Mouse (Mus musculus): ENCODE measurements at regions not wholly inside any gene's neighbourhood (a gene's known extent, or its start where the extent isn't known, plus 50 kb on each side); places are given as distances from the start of the nearest gene placed in this dataset.

DNA sequence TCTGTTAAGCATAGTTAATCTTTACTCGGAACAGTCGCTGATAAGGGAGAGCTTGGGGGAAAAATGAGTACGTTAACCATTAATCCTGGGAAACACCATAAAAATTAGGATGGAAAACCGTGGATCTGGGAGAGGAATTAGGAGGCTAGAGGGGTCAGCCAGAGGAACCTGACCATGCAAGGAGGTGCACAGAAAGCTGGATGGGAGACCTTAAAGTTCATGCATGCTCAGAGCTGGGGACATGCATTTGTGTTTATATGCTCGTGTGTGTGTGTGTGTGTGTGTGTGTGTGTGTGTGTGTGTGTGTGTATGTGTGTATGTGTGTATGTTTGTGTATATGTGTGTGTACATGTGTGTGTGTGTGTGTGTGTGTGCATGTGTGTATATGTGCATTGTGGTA lies 143.2 kb upstream of the Irf2bp2 start:
- DNase-seq = no peak

DNA sequence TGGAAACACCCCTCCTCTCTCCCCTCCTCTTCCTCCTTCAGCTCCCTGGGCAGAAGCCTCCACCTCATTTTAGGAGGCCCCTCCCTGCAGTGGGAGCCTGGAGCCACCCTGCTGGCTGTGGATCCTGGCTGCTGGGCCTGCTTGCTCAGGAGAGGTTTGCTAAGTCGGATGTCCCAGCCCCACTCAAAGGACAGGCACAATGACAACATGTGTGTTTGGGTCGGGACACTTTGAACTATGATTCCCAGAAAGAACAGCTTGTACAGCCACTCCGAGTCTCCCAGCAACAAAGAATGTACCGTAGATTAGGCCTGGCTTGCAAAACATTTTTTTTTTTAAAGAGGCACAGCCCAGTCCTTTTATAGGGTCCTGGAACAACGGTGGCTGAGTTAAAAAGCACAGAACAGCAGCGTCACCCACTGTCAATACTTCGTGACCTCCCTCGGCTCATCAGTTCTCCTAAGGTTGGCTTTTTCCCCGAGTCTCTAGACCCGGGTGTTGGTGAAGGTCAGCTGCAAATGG lies 142.7 kb upstream of the Irf2bp2 start:
- DNase-seq = peak; percentile 28

DNA sequence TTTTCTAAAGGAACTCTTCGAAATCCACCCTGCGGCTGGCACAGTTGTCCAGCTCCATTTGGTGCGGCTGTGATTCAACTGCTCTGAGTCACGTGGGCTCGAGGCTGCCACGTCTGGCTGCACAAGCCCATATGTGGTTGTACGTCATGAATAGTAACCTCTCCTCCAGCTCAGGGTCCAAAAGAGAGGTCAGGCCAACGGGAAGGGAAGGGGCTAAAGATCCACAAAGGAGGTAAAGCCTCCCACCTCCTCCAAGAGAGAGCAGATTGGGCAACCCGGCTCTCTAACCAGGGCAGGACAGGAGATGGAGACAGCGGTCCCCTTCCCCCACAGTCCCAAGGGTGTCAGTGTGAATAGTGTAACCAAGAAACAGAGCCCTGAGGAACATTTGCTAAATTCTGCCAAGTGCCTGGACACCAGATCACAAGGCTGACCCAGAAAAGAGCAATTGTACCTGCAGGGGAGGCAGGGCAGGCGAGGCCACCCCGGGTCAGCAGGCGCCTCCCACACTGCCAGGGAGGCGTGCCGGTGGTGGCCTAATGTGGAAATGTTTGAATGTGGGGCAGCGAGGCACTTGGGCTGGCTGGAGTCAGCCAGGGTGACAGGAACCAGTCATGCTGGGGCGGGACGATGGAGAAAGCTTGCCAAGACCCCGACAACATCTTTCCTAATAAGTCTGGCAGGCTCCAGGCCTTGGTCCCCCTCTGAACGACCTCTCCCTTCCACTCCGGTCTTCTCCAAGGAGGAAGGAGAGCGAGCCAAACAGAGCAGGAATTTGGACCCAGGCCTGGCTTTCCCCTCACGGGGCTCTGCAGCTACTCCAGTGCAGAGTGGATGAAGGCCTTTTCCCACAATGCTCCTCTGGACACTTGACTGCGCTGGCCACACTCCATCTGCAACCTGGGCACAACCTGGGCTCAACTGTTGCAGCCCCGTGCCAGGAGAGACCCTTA lies 142.0 kb upstream of the Irf2bp2 start:
- DNase-seq = peak; percentile 63

DNA sequence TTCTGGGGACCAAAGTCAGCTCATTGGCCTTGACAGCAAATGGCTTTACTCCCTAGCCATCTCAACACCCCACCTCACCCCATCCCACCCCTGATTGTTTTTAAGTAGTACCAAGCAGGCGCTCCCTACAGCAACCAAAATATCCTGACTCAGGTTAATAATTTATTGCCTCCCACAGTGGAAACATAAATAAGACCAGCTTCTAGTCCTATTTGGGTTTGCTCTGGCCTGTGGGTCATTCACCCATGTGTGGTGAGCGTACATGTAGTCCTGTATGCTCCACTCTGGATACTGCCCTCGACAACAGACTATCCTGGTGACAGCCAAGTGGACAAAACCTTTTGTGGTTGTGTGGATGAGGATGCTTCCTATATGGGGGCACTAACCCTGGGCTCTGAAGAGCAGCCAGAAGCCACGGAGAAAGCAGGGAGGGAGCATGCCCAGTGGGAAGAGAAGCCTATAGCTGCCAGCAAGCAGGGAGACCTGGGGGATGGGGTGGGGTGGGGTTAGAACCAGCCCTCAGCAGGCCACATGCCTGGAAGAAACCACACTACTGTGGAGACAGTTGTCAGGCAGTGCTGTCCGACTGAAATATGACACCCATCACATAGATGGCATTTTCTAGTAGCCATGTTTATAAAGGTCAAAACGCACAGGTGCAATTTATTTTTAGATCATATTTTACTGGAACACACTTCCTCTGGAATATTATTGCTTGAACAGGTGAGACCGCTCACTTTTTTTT lies 141.1 kb upstream of the Irf2bp2 start:
- no peak for DNase-seq

DNA sequence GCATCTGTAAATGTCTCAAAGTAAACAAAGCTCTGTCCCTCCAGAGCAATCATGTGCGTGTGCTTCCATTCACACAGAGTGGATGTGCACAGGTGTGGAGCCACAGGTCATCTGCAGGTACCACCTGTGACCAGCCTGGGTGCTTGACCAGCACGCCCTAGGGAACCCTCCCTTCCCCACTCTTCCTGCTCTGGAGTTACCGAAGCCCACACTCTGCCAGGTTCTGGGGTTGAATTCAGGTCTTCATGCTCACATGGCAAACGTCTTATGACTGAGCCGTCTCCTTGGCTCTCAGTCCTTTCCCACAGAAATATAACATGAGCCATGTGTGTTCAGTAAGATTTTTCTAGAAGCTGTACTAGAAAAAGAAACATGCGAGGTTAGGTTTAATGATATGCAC lies 140.0 kb upstream of the Irf2bp2 start:
- no peak for DNase-seq

DNA sequence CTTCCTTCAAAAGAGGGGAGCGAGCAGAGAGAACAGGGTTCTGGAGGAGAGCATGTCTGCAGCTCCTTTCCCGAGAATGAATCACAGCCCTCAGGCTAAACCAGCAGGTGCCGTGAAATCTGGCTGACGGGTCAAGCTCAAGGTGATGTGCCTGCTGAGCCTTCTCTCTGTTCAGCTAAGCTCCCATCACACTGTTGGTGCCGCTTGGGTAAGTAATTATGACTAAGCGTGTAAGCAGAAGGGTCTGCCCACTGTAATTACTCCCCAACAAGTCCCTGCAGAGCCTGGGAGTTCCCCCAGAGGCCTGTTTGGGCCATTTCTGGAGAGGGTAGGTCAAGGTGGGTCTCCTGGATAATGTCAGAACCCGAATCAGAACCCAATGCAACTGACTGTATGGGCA lies 139.5 kb upstream of the Irf2bp2 start:
- DNase-seq = no peak

DNA sequence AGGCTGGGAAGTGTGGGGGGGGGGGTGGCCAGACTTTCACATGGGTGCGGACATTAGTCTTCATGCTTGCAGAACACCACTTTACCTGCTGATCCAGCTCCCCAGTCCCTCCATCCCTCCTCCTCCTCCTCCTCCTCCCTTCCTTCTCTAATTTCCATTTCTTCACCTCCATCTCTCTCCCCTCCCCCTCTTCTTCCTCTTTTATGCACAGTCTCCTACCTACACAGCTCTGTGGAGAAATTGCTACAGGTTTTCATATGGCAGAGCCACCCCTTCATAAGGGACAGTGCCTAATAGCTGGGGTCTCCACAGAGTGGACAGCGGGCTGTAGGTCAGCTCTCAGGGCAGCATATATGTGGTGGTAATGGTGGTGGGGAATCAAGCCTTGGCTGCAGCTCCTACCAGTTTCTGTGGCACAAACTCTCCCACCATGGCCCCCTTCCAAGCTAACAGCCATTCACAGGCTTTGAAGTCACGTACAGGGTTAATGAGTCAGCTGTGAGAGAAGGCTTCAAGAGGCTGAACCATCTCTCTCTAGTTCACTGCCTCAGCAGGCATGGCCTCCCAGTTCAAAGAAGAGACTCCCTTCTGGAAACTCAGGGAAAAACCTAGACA lies 136.3 kb upstream of the Irf2bp2 start:
- DNase-seq = no peak

DNA sequence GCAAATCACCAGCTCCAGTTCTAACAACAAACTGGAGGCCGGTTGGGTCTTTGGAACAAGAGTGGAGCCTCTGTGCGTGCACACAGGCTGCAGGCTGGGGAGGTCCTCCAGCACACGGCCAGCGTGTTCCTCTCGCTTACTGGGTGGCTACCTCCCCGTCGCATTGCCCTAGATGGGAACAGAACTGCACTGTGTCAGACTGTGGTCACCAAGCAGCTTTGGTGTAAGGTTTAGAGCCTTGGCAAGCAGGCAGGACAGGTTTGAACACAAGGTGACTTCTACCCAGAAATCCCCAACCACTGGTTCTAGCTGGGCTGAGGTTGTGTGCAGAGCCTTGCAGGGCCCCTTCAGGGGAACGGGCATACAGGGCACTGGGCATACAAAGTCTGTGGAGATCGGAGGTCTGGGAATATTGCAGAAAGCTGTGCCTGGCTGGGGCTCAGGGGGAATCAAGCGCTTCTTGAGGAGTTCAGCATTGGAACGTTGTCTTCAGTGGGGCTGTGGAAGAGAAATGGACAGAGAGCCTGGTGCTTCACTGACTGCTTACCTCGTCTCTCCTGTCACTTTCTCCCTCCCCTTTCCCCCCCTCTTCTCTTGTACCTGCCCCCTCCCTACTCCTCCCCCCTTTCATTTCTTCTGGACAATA lies 135.3 kb upstream of the Irf2bp2 start:
- DNase-seq = no peak

DNA sequence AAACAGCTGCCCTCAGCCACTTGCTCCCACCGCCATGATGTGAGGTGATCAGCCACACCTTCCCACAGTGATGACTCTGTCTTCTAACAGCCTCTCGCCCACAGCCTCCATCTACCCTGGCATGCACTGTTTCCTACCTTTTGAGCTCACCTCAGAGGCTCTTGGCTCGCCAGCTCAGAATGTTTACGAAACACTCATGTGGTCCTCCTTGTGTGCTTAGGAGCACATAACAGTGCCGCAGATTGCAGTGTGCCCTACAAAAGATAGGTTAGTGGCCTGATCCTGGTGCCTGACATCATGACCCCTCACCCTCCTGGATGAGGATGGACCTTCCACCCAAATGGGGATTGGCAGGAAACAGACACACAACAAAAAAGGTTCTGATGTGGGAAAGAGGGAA lies 134.3 kb upstream of the Irf2bp2 start:
- no peak for DNase-seq

DNA sequence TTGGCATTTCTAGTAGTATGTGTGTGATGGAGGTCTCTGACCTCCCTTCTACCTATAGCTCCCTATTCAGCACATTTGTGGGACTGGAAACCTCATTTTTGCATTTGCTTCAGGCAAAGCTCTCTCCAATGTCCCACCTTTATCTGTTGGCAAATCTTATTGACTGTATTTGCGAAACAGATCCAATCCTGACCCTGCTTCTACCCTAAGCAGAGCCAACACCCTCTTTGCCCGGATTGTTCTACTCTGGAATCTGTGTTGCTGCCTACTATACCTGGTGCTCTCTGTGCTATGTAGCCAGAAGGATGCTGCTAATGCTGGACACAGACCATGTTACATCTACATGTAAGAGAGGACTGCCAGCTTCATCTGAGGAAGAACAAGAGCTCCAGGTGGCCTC lies 133.3 kb upstream of the Irf2bp2 start:
- no peak for DNase-seq

DNA sequence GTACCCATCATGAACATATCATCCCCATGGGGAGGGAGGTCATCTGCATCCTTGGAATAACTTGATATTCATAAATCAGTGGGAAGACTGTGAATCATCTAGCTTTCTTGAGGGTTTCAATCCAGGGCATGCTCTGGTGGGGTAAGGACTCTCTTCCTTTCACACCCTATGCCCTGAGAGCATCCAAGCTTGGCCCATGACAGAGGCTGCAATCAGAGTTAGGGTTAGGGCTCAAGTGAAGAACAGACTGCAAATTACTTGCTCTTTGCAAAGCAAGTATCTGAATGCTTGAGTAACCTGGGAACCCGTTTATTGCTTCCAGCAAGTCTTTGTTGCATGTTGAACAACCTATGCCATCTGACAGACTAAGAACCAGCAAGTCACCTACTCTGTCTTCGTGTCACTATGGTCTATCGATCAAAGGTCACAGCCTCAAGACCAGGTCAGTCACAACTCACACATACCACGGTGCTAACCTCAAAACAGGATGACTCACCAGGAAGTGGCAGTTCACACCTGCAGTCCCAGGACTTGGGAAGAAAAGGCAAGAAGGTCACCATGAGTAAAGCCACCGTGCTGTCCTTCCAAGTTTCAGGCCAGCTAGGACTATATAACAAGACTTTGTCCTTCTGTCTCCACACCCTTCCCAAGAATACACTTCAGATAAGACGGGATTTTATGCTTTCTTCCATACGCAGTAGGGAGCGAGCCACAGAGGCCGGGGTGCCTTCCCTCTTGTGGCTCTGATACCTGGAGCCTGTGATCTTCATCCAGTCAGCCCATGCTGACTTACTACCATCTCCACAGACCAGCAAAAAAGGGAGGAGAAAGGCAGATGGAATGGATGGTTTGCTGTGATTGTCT lies 129.7 kb upstream of the Irf2bp2 start:
- no peak for DNase-seq

DNA sequence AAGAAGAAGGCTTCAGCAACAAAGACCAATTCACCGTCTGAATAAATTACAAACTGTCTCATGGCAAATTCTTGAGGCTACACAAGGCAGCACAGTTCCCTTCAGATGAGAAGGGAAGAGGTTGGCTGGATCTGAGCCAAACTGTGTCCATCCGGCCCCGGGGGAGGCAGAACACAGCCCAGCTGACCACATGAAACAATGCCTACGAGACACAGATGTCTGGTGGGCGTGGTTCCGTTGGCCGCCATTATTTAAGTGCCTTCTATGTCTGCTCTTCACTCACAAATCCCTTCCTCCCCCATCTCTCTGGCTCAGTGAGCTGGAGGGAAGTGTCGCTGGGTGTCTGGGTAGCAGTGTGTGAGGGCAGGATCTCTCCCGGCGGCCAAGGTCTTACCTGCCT lies 127.8 kb upstream of the Irf2bp2 start:
- DNase-seq = no peak

DNA sequence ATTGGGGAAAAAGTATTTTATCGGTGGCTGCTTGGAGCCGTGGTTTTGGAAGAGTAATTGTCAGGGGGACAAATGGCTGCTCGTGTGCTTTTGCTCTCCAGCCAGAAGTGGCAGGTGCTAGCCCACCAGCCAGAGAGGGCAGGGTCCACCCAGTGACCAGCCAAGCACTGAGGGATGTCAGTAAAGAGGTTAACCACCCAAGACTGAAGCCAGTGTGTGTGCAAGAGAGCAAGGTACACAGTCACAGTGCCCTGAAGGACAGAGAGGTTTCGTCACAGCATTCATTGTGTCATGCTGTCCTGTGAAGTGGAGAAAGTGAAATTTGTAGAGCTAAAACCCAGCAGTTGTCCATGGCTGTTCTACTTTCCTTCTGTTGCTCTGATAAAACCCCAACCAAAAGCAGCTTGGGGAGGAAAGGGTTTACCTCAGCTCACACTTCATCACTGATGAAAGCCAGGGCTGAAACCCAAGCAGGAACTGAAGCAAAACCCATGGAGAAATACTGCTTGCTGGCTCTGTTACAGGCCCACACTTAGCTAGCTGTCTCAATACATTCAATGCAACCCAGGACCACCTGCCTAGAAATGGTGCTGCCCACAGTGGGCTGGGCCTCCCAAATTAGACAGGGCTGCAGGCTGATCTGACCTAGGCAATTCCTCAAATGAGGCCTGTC lies 126.8 kb upstream of the Irf2bp2 start:
- peak; percentile 29 for DNase-seq

DNA sequence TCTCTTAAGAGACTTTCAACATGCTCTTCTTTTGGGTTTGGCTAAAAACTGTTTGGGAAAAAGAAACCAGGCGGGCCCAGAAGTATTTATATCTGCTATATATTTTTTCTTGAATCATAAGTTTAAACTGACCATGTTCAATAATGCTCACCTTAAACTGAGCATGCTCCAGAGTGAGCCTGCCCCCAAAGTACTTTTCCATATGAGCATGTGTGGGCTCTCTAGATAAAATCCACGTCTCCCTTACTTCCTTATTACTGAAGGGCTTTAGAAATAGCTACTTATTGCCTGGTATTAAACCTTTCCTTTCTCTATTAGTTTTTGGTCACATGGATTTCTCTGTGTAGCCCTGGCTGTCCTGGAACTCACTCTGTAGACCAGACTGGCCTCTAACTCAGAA lies 126.0 kb upstream of the Irf2bp2 start:
- no peak for DNase-seq

DNA sequence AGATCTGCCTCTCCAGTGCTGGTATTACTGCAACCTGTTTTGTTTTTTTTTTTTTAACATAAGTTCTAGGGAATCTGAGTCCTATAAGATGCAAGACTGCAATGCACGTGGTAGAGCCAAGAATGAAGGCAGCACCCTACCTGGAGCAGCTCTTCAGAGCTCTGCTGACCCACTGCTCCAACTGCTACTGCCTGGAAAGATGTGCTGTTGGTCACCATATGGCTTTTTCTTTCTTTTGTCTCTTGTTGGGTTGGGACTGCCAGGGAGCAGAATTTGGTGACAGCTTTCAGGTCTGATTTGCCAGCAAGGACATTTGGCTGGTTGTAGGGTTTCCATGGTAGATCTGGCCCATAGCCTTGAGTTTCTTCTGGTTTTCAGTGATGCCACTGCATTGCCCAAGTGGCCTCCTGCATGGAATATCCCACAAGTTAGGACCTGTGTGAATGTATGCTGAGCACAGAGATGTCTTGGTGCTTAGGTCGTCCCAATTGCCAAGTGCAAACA lies 123.9 kb upstream of the Irf2bp2 start:
- DNase-seq = no peak

DNA sequence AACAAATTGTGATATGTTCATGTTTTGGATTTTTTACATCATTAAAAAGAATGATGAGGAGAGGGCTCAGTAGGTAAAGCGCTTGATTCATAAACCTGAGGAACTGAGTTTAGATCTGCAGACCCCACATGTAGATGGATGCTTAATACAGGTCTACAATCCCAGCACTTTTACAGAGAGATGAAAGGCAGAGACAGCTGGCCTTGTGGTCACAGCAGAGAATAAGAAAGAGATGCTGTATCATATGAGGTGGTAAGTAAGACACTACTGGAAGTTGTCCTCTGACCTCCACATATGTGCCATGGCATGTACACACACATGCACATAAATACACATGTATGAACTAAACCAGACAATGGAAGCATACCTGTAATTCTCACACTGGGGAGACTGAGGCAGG lies 121.9 kb upstream of the Irf2bp2 start:
- DNase-seq = no peak

DNA sequence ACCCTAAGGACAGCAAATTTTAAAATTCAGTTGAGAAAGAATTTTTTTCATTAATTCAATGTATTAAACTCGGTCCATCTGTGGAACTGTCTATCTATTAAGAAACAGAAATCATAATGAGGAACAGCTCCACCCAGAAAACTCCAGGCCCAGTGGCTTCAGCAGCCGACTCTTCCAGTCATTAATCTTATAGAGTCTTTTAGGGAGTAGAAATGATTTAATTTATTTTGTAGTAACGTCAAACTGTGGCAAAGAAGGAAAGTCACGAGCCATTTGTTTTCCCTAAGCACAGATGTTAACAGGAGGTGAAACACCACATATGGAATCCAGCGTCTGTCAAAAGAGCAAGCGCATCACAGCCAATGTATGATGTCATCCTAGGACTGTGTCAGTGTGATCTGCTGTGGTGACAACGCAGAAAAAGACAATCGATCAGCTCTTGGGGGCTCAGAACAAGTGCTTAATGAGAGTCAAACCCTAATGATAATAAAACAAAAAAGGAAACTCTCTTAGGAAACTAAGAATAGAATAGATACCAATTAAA lies 119.9 kb upstream of the Irf2bp2 start:
- DNase-seq = no peak

DNA sequence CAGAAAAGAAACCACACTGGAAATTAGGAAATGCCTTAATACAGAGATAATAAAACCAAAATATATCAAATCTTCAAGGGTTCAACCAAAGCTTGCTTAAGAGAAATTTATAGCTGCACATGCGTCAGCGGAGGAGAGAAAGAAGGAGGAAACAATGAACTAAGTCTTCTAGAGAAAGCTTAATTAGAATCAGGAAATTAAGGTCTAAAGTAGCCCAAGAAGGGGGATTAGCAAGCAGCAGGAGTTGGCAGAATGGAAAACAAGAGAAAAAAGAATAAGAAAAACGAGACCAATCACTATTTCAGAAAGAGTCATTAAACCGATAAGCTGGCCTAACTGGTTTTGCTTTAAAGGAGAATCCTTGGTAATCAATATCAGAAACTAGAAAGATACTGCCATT lies 119.4 kb upstream of the Irf2bp2 start:
- DNase-seq = no peak

DNA sequence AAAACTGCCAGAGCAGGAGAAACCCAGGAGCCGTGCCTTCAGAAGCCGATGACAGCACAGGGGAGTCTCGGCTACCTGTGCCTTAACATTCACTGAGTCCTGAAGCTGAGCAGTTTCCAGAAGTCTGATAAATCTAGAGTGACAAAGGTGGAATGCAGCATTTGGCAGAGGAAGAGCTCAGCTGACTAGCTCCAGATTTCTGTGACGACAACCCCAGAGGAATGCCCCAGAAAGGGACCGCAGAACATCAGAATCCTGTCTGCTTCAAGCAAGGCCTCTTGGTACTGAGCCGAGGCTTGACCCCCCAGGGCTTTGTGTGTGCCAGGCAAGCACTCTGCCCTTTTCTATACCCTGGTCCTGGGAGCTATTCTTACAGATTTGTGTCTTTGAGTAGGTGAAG lies 119.0 kb upstream of the Irf2bp2 start:
- no peak for DNase-seq

DNA sequence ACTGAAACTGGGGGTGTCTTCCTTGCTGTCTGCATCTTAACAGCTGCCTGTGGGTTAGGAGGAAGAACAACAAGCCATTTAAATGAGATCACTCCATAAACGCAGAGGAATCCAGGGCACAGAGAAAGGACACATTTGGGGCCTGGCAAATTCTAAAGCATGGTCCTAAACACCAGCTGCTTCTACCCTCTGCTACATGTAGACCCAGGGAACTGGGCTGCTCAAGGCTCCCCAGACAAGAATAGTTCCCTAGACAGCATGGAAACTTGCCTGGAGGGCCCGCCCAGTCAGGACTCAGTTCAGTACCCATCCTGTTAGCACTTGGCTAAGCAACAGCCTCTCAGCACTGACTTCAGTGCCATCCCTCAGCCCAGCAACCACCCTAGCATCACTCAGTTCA lies 115.2 kb upstream of the Irf2bp2 start:
- no peak for DNase-seq

All from liver (tissue).